Mouse (Mus musculus): ENCODE measurements around the gene Bloc1s3. TPM values are rescaled to one million over a fixed set of nuclear protein-coding genes. Genes with fewer than 3 reads are reported as not detected.

The Bloc1s3 gene
- polyA plus RNA-seq, 1 experiment from 2014 or later = 0.74 TPM

DNA sequence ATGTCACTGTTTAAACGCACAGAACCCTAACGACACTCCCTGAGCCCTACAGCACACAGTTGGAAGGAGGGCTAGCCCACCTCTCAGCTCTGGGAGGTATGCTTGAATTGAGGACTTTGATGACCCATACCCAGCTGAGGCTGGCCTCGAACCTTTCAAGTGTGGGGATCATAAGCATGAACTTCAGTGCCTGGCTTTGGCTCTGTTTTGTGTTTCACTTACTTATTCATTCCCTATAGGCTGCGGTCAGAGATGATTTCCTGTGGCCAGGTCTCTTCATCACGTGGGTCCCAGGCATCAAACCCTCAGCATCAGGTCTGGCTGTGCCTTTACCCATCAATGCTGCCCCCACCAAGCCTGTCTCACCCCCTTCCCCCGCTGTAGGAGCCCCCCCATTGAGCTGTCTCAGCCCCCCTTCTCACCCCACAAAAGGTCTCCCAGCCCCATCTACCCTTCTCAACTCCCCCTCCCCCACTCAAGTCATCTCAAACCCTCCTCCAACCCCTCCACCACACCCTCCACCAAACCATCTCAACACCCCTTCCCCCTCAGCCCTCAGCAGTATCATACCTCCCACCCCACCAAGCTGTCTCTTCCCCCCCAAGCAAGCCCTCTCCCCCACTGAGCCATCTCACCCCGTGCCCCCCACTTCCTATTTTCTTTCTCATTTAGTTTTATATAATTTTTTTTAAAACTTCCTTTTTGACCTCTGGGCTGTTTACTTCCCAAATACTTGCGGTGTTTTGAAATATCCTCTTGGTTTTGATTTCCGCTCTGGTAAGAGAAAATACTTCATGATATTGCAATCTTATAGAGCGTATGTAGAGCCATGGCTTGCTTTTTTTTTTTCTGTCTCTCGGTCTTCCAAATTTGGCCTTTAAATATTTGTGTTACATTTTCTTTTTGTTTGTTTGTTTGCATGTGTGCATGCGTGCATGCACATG, 7.5 kb downstream of the Bloc1s3 start:
- Histone ChIP-seq H3K36me3 (ENCODE audit: control insufficient read depth, insufficient read depth, low read length) (no peaks in the 10 kb centered on the region), H3K4me2 (replicated peaks; ENCODE audit: low read depth, low read length) (no peak overlapping the region), H3K27me3 (ENCODE audit: control insufficient read depth, insufficient read depth, low read length) (no peaks in the 10 kb centered on the region), H3K4me3 (ENCODE audit: low read depth, low read length) (no peak overlapping the region), H3K4me1 (ENCODE audit: control insufficient read depth, insufficient read depth, low read length) (no peaks in the 10 kb centered on the region), H3K27ac (ENCODE audit: low read length) (no peak overlapping the region), H3K9me3 (ENCODE audit: control insufficient read depth, low read depth, low read length) (no peaks in the 10 kb centered on the region), H3K9ac (replicated peaks; ENCODE audit: low read depth, low read length) (no peak overlapping the region)
- 74% methylated on average over 12 of the region's 12 CpGs for WGBS
- no peak for ATAC-seq (ENCODE audit: insufficient number of reproducible peaks, insufficient read depth, low FRiP score, low read depth)

DNA sequence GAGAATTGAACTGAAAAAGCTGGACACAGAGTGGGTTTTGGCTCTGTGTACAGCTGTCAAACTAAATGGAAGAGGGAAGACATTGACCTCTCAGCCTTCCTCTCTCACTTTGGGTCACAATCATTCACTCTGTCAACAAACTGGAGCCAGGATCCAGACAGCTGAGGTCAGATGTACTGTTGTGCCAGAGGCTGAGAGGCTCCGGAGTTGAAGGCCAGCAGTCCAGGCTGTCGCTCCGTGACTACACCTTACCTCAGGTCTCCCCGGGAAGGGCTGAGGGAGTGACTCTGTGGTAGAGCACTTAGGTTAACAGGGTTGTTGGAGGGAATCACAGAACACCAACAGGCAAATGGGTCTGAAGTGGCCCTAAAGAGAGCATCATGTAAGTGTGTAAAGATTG, 9.8 kb downstream of the Bloc1s3 start:
- Histone ChIP-seq H3K4me3 (ENCODE audit: low read depth, low read length) (no peak overlapping the region), H3K4me1 (ENCODE audit: control insufficient read depth, insufficient read depth, low read length) (no peaks in the 10 kb centered on the region), H3K4me2 (replicated peaks; ENCODE audit: low read depth, low read length) (no peak overlapping the region), H3K9ac (replicated peaks; ENCODE audit: low read depth, low read length) (no peak overlapping the region), H3K27ac (ENCODE audit: low read length) (no peak overlapping the region), H3K27me3 (ENCODE audit: control insufficient read depth, insufficient read depth, low read length) (no peaks in the 10 kb centered on the region), H3K9me3 (ENCODE audit: control insufficient read depth, low read depth, low read length) (no peaks in the 10 kb centered on the region), H3K36me3 (ENCODE audit: control insufficient read depth, insufficient read depth, low read length) (no peaks in the 10 kb centered on the region)
- 41% methylated on average over 4 of the region's 4 CpGs for WGBS
- ATAC-seq (ENCODE audit: insufficient number of reproducible peaks, insufficient read depth, low FRiP score, low read depth) = no peak

DNA sequence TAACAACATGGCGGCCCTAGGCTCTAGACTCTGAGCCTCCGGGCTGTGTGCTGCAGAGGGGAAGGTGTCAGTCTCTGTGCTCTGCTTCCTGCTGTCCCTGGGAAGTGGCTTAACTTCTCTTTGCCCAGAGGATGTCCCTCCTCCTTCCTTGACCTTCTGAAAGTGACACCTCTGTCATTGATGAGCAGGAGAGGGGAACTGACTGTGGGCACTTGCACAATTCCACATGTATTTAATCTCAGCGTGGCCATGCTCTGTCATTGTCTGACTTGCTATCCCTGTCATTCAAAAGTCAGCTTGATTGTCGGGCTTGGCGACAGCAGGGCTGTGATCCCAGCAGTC, 12.0 kb downstream of the Bloc1s3 start:
- 59% methylated on average over 5 of the region's 5 CpGs for WGBS
- Histone ChIP-seq H3K4me1 (ENCODE audit: control insufficient read depth, insufficient read depth, low read length) (no peaks in the 10 kb centered on the region), H3K4me3 (ENCODE audit: low read depth, low read length) (no peak overlapping the region), H3K27ac (ENCODE audit: low read length) (no peak overlapping the region), H3K9me3 (ENCODE audit: control insufficient read depth, low read depth, low read length) (no peaks in the 10 kb centered on the region), H3K4me2 (replicated peaks; ENCODE audit: low read depth, low read length) (no peak overlapping the region), H3K36me3 (ENCODE audit: control insufficient read depth, insufficient read depth, low read length) (no peaks in the 10 kb centered on the region), H3K9ac (replicated peaks; ENCODE audit: low read depth, low read length) (no peak overlapping the region), H3K27me3 (ENCODE audit: control insufficient read depth, insufficient read depth, low read length) (peaks cover 5% of the 10 kb centered on the region)
- no peak for ATAC-seq (ENCODE audit: insufficient number of reproducible peaks, insufficient read depth, low FRiP score, low read depth)

DNA sequence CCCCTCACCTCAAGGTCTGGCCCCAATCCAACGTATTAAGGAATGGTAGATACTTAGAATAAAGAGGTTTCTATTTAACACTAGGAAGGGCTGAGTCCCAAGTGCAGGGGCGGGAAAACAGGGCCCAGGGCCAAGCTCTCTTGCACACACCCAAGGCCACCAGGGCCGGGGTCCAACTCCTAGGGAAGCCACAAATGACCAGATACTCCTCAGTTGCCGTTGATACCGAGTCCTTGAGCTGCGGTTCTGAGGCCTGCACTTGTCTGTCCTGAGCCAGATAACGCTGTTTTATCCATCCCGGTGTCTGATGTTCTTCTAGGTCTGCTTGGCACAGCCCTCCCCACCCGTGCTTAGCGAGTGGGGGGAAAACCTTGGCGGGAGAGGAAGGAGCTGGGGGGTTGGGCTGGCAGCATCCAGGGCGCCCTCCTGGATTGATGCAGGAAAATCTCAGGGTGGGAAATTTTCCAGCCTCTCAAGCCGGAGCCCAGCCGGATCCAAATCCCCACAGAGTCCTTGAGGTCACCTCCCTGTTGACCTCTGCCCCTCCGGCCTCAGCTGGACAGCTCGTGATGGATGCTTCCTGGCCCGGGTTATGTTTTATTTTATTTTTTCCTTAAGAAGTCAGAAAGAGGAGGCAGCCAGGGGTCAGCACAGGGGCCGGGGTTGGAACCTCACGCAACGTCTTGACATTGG, 12.5 kb downstream of the Bloc1s3 start:
- ATAC-seq (ENCODE audit: insufficient number of reproducible peaks, insufficient read depth, low FRiP score, low read depth) = no peak
- H3K4me1 ChIP-seq (ENCODE audit: control insufficient read depth, insufficient read depth, low read length) = no peaks in the 10 kb centered on the region
- no peak overlapping the region for H3K9ac ChIP-seq (replicated peaks; ENCODE audit: low read depth, low read length)
- H3K4me2 ChIP-seq (replicated peaks; ENCODE audit: low read depth, low read length) = no peak overlapping the region
- H3K36me3 ChIP-seq (ENCODE audit: control insufficient read depth, insufficient read depth, low read length) = no peaks in the 10 kb centered on the region
- peaks cover 9% of the 10 kb centered on the region for H3K27me3 ChIP-seq (ENCODE audit: control insufficient read depth, insufficient read depth, low read length)
- WGBS = 51% methylated on average over 20 of the region's 20 CpGs
- H3K9me3 ChIP-seq (ENCODE audit: control insufficient read depth, low read depth, low read length) = no peaks in the 10 kb centered on the region
- no peak overlapping the region for H3K4me3 ChIP-seq (ENCODE audit: low read depth, low read length)
- no peak overlapping the region for H3K27ac ChIP-seq (ENCODE audit: low read length)

DNA sequence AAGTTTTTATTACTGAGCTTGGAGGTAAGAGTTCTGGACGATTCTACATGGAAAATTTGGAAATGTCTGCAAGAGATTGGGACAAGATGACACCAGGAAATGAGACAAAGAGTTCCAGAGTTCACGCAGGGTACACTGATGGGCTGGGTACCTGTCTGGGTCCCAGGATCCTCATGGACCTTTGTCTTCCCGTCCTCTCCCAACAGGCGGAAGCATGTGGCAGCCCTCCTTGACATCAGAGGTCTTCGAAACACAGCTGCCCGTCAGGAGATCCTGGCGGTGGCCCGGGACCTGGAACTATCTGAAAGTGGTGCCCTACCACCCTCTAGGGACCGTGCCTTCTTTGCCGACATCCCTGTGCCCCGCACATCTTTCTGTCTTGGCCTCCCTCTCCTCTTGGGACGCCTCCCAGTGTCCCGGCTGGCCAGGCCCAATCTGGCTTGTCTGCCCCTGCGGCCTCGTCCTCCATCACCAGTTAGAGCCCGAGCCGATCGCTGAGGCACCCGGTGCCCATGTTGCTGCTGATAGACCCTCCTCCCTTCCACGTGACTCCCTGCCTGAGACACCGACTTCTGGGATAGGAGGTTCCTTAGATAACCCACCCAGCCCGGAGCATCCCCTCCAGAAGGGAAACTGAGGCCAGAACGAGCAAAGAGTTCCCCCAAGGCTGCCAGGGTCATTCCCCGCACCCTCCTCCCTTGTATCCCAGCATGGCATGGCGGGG, 13.3 kb downstream of the Bloc1s3 start:
- H3K27me3 ChIP-seq (ENCODE audit: control insufficient read depth, insufficient read depth, low read length) = peaks cover 11% of the 10 kb centered on the region
- no peak overlapping the region for H3K27ac ChIP-seq (ENCODE audit: low read length)
- ATAC-seq (ENCODE audit: insufficient number of reproducible peaks, insufficient read depth, low FRiP score, low read depth) = no peak
- no peak overlapping the region for H3K4me3 ChIP-seq (ENCODE audit: low read depth, low read length)
- H3K9ac ChIP-seq (replicated peaks; ENCODE audit: low read depth, low read length) = no peak overlapping the region
- no peaks in the 10 kb centered on the region for H3K36me3 ChIP-seq (ENCODE audit: control insufficient read depth, insufficient read depth, low read length)
- 84% methylated on average over 25 of the region's 25 CpGs for WGBS
- H3K4me2 ChIP-seq (replicated peaks; ENCODE audit: low read depth, low read length) = no peak overlapping the region
- H3K4me1 ChIP-seq (ENCODE audit: control insufficient read depth, insufficient read depth, low read length) = no peaks in the 10 kb centered on the region
- no peaks in the 10 kb centered on the region for H3K9me3 ChIP-seq (ENCODE audit: control insufficient read depth, low read depth, low read length)

DNA sequence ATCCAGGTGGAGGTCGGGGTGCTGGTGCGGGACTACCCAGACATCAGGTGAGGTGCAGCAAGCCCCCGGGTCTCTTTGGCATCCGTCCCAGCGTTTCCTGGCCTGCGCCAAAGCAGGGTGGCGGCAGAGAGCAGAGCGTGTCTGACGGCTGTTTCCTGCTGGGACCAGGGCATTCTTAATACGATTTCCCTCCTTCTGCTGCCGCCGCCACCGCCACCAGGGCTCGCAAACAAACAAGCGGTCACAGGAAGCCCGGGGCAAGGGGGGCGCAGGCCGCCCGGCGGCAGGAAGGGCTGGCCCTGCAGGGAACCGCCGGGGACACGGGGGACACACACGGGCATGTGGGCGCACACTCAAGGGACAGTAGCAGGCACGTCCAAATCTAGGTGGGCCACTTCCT, 16.4 kb downstream of the Bloc1s3 start:
- WGBS = 2% methylated on average over 26 of the region's 26 CpGs

DNA sequence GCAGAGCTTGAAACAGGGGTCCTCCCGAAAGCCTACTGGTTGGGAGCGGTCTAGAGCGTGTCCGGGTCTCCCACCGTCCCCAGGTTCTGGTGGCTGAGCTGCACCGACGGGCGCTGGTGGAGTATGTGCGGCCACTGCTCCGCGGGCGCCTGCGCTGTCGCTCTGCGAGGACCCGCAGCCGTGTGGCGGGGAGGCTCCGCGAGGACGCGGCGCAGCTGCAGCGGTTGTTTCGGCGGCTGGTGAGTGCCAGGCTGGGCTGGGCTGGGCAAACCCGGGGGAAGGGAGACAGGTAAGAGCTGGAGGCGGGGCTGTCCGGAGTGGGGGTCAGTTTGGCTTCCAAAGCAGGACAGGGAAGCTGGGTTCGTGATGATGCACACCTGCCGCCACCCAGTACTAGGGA, 18.6 kb downstream of the Bloc1s3 start:
- no peaks in the 10 kb centered on the region for H3K36me3 ChIP-seq (ENCODE audit: control insufficient read depth, insufficient read depth, low read length)
- 6% methylated on average over 31 of the region's 31 CpGs for WGBS
- H3K27me3 ChIP-seq (ENCODE audit: control insufficient read depth, insufficient read depth, low read length) = peaks cover 30% of the 10 kb centered on the region
- peak overlapping the region; percentile 19; the same call in 1 of the 2 replicates for H3K4me3 ChIP-seq (ENCODE audit: low read depth, low read length)
- no peaks in the 10 kb centered on the region for H3K9me3 ChIP-seq (ENCODE audit: control insufficient read depth, low read depth, low read length)
- no peak for ATAC-seq (ENCODE audit: insufficient number of reproducible peaks, insufficient read depth, low FRiP score, low read depth)
- H3K9ac ChIP-seq (replicated peaks; ENCODE audit: low read depth, low read length) = 0 out of 2 replicates have a peak overlapping the region, but pooled peaks have one; percentile 10
- no peak overlapping the region for H3K27ac ChIP-seq (ENCODE audit: low read length)
- no peaks in the 10 kb centered on the region for H3K4me1 ChIP-seq (ENCODE audit: control insufficient read depth, insufficient read depth, low read length)
- H3K4me2 ChIP-seq (replicated peaks; ENCODE audit: low read depth, low read length) = 0 out of 2 replicates have a peak overlapping the region, but pooled peaks have one; percentile 23

More for the DNA sequence above, 16.4 kb downstream of the Bloc1s3 start:
- Histone ChIP-seq H3K9me3 (ENCODE audit: control insufficient read depth, low read depth, low read length) (no peaks in the 10 kb centered on the region), H3K4me2 (replicated peaks; ENCODE audit: low read depth, low read length) (peak overlapping the region; percentile 36), H3K27ac (ENCODE audit: low read length) (no peak overlapping the region), H3K4me1 (ENCODE audit: control insufficient read depth, insufficient read depth, low read length) (no peaks in the 10 kb centered on the region), H3K4me3 (ENCODE audit: low read depth, low read length) (peak overlapping the region; percentile 15; the same call in 1 of the 2 replicates), H3K9ac (replicated peaks; ENCODE audit: low read depth, low read length) (no peak overlapping the region), H3K27me3 (ENCODE audit: control insufficient read depth, insufficient read depth, low read length) (peaks cover 30% of the 10 kb centered on the region), H3K36me3 (ENCODE audit: control insufficient read depth, insufficient read depth, low read length) (no peaks in the 10 kb centered on the region)
- 0 out of 2 replicates have a peak, but pooled peaks have one; percentile 25 for ATAC-seq (ENCODE audit: insufficient number of reproducible peaks, insufficient read depth, low FRiP score, low read depth)

DNA sequence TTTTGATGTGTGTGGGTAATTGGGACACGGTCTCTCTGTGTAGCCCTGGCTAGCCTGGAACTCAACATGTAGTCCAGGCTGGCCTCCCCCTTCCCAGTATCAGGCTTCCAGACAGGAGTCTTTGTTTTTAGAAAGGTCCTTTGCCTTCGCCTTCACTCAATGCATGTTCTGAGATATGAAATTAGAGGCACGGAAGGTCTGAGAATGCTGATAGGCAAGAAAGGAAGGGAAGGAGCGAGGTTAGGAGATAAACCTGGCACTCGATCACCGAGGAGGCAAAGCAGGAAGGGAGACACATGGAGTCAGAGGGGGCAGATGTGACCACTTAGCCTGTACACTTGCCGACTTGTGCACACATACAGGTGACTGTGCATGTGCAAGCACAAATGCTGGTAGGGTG, 21.6 kb downstream of the Bloc1s3 start:
- H3K36me3 ChIP-seq (ENCODE audit: control insufficient read depth, insufficient read depth, low read length) = no peaks in the 10 kb centered on the region
- H3K27me3 ChIP-seq (ENCODE audit: control insufficient read depth, insufficient read depth, low read length) = peaks cover 29% of the 10 kb centered on the region
- H3K4me2 ChIP-seq (replicated peaks; ENCODE audit: low read depth, low read length) = no peak overlapping the region
- no peak overlapping the region for H3K27ac ChIP-seq (ENCODE audit: low read length)
- H3K9me3 ChIP-seq (ENCODE audit: control insufficient read depth, low read depth, low read length) = no peaks in the 10 kb centered on the region
- no peak for ATAC-seq (ENCODE audit: insufficient number of reproducible peaks, insufficient read depth, low FRiP score, low read depth)
- 86% methylated on average over 7 of the region's 7 CpGs for WGBS
- no peak overlapping the region for H3K4me3 ChIP-seq (ENCODE audit: low read depth, low read length)
- H3K4me1 ChIP-seq (ENCODE audit: control insufficient read depth, insufficient read depth, low read length) = no peaks in the 10 kb centered on the region
- H3K9ac ChIP-seq (replicated peaks; ENCODE audit: low read depth, low read length) = no peak overlapping the region

Data from stomach, embryonic 14.5 days (tissue).